Mouse (Mus musculus): ENCODE results near the gene P4ha1.

- TF ChIP-seq POLR2A (IDR thresholded peaks at IDR 0.05; ENCODE audit: borderline replicate concordance, insufficient read depth, low read length), result no peak
- TF ChIP-seq CTCF (IDR thresholded peaks at IDR 0.05; ENCODE audit: borderline replicate concordance, insufficient read depth, low read depth, low read length), result no peak
Measured at GRCm38 (mm10) chr10:59389652-59390051, 66.6 kb downstream of the P4ha1 start.
